Mouse (Mus musculus) stomach, postnatal 0 days (tissue): Measurements from ENCODE around the gene Tmem88b. TPM values are rescaled to one million over a fixed set of nuclear protein-coding genes. Genes with fewer than 3 reads are reported as not detected.
A peak's percentile ranks its signal among the peaks of the same experiment; 100 is the strongest.

Source experiments
- ATAC-seq: fragments of 200-750 bp; cut with Nextera tagmentation; 2 replicates; pipeline ENCODE4 v1.8.0; 2017; ENCODE audit not compliant: low FRiP score, low TSS enrichment
- DNase-seq: peaks from one replicate; pipeline ENCODE4 v3.0.0-alpha.2; 2016; ENCODE audit warnings: low spot score
- H3K27ac ChIP-seq: fragments of 300-500 bp; sonication (generic); replicated peaks from 2 replicates; pipeline ENCODE4 v1.5.1; 2014; ENCODE audit warnings: mild to moderate bottlenecking, control low read depth
- H3K27me3 ChIP-seq: fragments of 300-500 bp; sonication (generic); 2 replicates; pipeline ENCODE4 v1.6.1; 2014; ENCODE audit warnings: low read length; ENCODE audit not compliant: control insufficient read depth, insufficient read depth
- H3K36me3 ChIP-seq: fragments of 300-500 bp; sonication (generic); 2 replicates; pipeline ENCODE4 v1.6.1; 2014; ENCODE audit warnings: low read length, mixed read lengths; ENCODE audit not compliant: control insufficient read depth, insufficient read depth
- H3K4me1 ChIP-seq: fragments of 300-500 bp; sonication (generic); replicated peaks from 2 replicates; pipeline ENCODE4 v1.6.1; 2014; ENCODE audit warnings: antibody characterized with exemption; ENCODE audit not compliant: control insufficient read depth, insufficient read depth
- H3K4me2 ChIP-seq: fragments of 300-500 bp; sonication (generic); replicated peaks from 2 replicates; pipeline ENCODE4 v1.6.1; 2014; ENCODE audit warnings: low read depth, mild to moderate bottlenecking, control low read depth, moderate library complexity
- H3K4me3 ChIP-seq: fragments of 300-500 bp; sonication (generic); 2 replicates; pipeline ENCODE4 v1.5.1; 2014; ENCODE audit warnings: low read depth, low read length, control low read depth
- H3K9ac ChIP-seq: fragments of 300-500 bp; sonication (generic); 2 replicates; pipeline ENCODE4 v1.6.1; 2014; ENCODE audit warnings: mild to moderate bottlenecking, low read length, control low read depth, mixed read lengths
- H3K9me3 ChIP-seq: fragments of 300-500 bp; sonication (generic); 2 replicates; pipeline ENCODE4 v1.6.1; 2016; ENCODE audit warnings: low read length; ENCODE audit not compliant: control insufficient read depth
- CTCF ChIP-seq: IDR thresholded peaks from 2 replicates; pipeline ENCODE4 v1.5.1; 2016; ENCODE audit warnings: antibody characterized with exemption, low read depth, mild to moderate bottlenecking, moderate library complexity
- EP300 ChIP-seq: optimal IDR thresholded peaks from 2 replicates; pipeline ENCODE3; 2016; ENCODE audit warnings: antibody characterized with exemption
- WGBS: fragments of 180-500 bp; shearing (Covaris S2); extraction: QIAGEN DNeasy Blood & Tissue Kit; methylation state at CpG from one replicate; pipeline ENCODE4 v1.1.7; 2014; 5-methylcytosine and 5-hydroxymethylcytosine counted together
- polyA plus RNA-seq: library from polyadenylated mRNA; unstranded; fragments of >200 nt; fragmentation: Nextera tagmentation; extraction: Ambion mirVana; gene quantifications from 2 replicates; pipeline ENCODE4 v1.2.1, GENCODE M21; 2015

The Tmem88b gene
- 0.13 and 0.27 TPM in 2 replicates for polyA plus RNA-seq

DNA sequence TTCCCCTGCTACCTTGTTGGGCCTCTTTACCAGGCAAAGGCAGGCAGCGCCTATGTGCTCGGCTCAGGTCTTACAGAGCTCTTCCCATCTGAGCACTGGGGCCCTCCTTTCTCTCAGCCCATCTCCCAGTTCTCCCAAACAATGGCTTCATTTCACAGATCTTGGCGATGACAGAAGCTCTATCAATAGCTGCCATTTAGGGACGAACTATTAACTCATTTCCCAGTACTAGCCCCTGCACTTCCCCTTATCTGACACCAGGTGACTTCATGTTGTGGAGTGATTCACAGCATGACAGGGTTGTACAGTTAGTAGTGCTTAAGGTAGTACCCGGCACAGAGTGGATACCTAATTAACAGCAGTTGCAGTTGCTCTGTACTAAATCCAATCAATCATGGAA lies at the start of gene Tmem88b:
Gene Tmem88b (minus strand): TSS at position 56 of the 400 bp plus-strand sequence.
- Histone ChIP-seq H3K36me3 (no peaks in the 10 kb centered on the region), H3K9ac (peak within 1 kb of the TSS; percentile 86), H3K27me3 (no peaks in the 10 kb centered on the region), H3K4me2 (peak within 1 kb of the TSS; percentile 75), H3K4me1 (no peaks in the 10 kb centered on the region), H3K9me3 (no peaks in the 10 kb centered on the region), H3K4me3 (peak within 1 kb of the TSS; percentile 63), H3K27ac (no peak within 1 kb of the TSS)
- WGBS = 54% methylated on average over 5 of the region's 5 CpGs
- ATAC-seq = no peak
- DNase-seq = no peak
- TF ChIP-seq CTCF (peak; percentile 58), EP300 (no peak)

GRCm38 (mm10) chr4:155833836-155834235 lies 48.2 kb upstream of the Tmem88b start:
- H3K27ac ChIP-seq = peak overlapping the region; percentile 81
- H3K27me3 ChIP-seq = no peaks in the 10 kb centered on the region
- no peak overlapping the region for H3K4me3 ChIP-seq
- no peaks in the 10 kb centered on the region for H3K36me3 ChIP-seq
- ATAC-seq = peak; percentile 8; the same call in 1 of the 2 replicates
- DNase-seq = peak; percentile 80
- H3K4me2 ChIP-seq = no peak overlapping the region
- 7% methylated on average over 2 of the region's 2 CpGs for WGBS
- no peaks in the 10 kb centered on the region for H3K4me1 ChIP-seq
- no peaks in the 10 kb centered on the region for H3K9me3 ChIP-seq
- TF ChIP-seq CTCF = peak; percentile 86
- peak; percentile 20 for TF ChIP-seq EP300
- H3K9ac ChIP-seq = no peak overlapping the region

- no peak for TF ChIP-seq CTCF
- no peak for TF ChIP-seq EP300
- Histone ChIP-seq H3K9me3 (no peaks in the 10 kb centered on the region), H3K4me2 (no peak overlapping the region), H3K9ac (no peak overlapping the region), H3K27ac (no peak overlapping the region), H3K36me3 (no peaks in the 10 kb centered on the region), H3K4me3 (no peak overlapping the region), H3K27me3 (no peaks in the 10 kb centered on the region), H3K4me1 (no peaks in the 10 kb centered on the region)
- DNase-seq (no peak), ATAC-seq (no peak)
- 79% methylated on average over 4 of the region's 4 CpGs for WGBS
These were observed 47.6 kb upstream of the Tmem88b start for GRCm38 (mm10) chr4:155833234-155833633.

GRCm38 (mm10) chr4:155832321-155832720 lies 46.6 kb upstream of the Tmem88b start:
- ATAC-seq (no peak), DNase-seq (no peak)
- Histone ChIP-seq H3K27me3 (no peaks in the 10 kb centered on the region), H3K9ac (peak overlapping the region; percentile 85), H3K36me3 (no peaks in the 10 kb centered on the region), H3K4me3 (peak overlapping the region; percentile 78), H3K4me1 (no peaks in the 10 kb centered on the region), H3K9me3 (no peaks in the 10 kb centered on the region), H3K27ac (peak overlapping the region; percentile 85; the same call in 1 of the 2 replicates), H3K4me2 (peak overlapping the region; percentile 93)
- 54% methylated on average over 10 of the region's 10 CpGs for WGBS
- TF ChIP-seq EP300 = no peak
- TF ChIP-seq CTCF = no peak

DNA sequence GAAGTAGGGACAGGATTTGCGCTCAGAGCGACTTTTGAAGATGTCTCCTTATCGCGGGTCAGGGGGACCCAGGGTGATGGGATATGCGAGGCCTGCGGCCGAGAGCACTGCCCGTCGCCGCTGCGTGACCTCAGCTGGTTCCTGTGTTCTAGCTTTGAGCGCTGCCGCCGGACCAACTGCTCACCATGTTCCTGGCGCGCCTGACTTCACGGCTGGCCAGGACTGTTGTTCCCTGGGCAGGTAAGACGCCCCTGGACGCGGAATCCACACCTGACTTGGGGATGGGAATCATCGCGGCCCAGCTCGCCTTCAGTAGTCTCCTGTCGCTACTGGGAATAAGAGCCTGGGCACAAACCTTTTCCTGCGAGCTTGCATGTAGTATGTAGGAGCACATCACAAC lies 46.2 kb upstream of the Tmem88b start:
- Histone ChIP-seq H3K27ac (peak overlapping the region; percentile 85), H3K4me1 (no peaks in the 10 kb centered on the region), H3K9me3 (no peaks in the 10 kb centered on the region), H3K4me3 (peak overlapping the region; percentile 78), H3K9ac (peak overlapping the region; percentile 85), H3K27me3 (no peaks in the 10 kb centered on the region), H3K4me2 (peak overlapping the region; percentile 93), H3K36me3 (no peaks in the 10 kb centered on the region)
- under 1% methylated on average over 25 of the region's 25 CpGs for WGBS
- ATAC-seq (peak; percentile 16), DNase-seq (peak; percentile 62)
- no peak for TF ChIP-seq CTCF
- TF ChIP-seq EP300 = no peak

- 0% methylated on average over 49 of the region's 49 CpGs for WGBS
- ATAC-seq = peak; percentile 93
- no peaks in the 10 kb centered on the region for H3K9me3 ChIP-seq
- no peaks in the 10 kb centered on the region for H3K4me1 ChIP-seq
- H3K27ac ChIP-seq = peak within 1 kb of the TSS; percentile 85
- H3K4me2 ChIP-seq = peak within 1 kb of the TSS; percentile 93
- H3K4me3 ChIP-seq = peak within 1 kb of the TSS; percentile 78
- H3K36me3 ChIP-seq = no peaks in the 10 kb centered on the region
- TF ChIP-seq CTCF (peak; percentile 94), EP300 (no peak)
- H3K9ac ChIP-seq = peak within 1 kb of the TSS; percentile 85
- peak; percentile 96 for DNase-seq
- H3K27me3 ChIP-seq = no peaks in the 10 kb centered on the region
These were observed 45.6 kb upstream of the Tmem88b start, which contains the start of gene Aurkaip1 for GRCm38 (mm10) chr4:155831205-155831766. Gene Aurkaip1 (plus strand): TSS chr4:155831272.
